Mouse (Mus musculus) olfactory bulb, adult 2 months (tissue): Measurements from ENCODE around the gene Parpbp.

Experiments used
- CTCF ChIP-seq: fragments of 200-500 bp; IDR thresholded peaks from 2 replicates; pipeline ENCODE4 v1.5.1; 2012; ENCODE audit warnings: low read depth, mild to moderate bottlenecking, low read length, moderate library complexity; ENCODE audit not compliant: insufficient read depth
- POLR2A ChIP-seq: fragments of 200-500 bp; IDR thresholded peaks from 2 replicates; pipeline ENCODE4 v1.6.1; 2012; ENCODE audit warnings: mild to moderate bottlenecking, low read depth, low read length, moderate library complexity; ENCODE audit not compliant: insufficient read depth

DNA sequence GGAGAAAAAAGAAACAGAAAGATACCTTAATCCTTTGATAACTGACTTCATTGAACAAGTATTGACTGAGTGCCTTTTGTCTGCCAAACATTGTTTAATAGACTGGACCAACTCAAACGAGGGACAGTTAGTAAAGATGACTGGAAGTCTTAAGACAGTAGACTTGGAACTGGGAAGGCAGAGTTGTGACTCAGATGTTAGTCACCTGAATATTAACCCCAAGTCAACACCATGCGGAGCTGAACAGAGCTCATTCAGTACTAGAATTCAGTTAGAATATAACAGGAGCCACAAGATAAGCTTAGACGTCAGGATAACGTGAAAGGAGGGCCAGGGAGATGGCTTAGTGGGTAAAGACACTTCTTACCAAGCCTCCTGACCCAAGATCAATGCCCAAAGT lies 3.6 kb upstream of the Parpbp start:
- no peak for TF ChIP-seq CTCF
- TF ChIP-seq POLR2A = no peak
